Mouse (Mus musculus): ENCODE results near the gene 4933425L06Rik. TPM values are rescaled to one million over a fixed set of nuclear protein-coding genes. Genes with fewer than 3 reads are reported as not detected.
A peak's percentile ranks its signal among the peaks of the same experiment; 100 is the strongest.

4933425L06Rik gene
- polyA plus RNA-seq, 2 experiments = not detected

DNA sequence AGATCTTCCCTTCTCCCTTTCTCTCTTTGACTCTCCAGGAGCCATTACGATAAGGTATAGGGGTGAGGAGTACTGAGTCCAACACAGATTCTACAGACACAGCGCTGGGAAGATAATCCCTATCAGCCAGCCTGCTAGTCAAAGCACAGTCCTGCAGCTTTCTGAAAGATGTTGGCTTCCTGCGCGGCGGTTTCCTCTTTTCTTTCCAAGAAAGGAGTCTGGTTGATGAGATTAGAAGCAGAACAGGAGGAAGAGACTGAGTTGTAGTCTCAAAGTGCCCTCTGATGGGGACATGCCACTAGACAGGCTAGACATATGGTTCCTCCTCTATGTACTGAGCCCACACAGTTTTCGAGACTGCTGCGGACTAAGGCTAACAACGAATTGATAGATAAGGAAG lies 33.3 kb upstream of the 4933425L06Rik start:
- TF ChIP-seq CTCF (IDR thresholded peaks at IDR 0.05; ENCODE audit: low read depth) = 0 out of 2 replicates have a peak, but pooled peaks have one; percentile 14
- peak; percentile 36; the same call in 1 of the 2 replicates for TF ChIP-seq EP300 (IDR thresholded peaks at IDR 0.05; ENCODE audit: low read depth)
- peak; percentile 79 for ATAC-seq (ENCODE audit: insufficient read depth)
- Histone ChIP-seq H3K4me1 (replicated peaks; ENCODE audit: control insufficient read depth in 2 of 2, insufficient read depth in 2 of 2, low read length in 1 of 2) (peaks cover 0 to 7% of the 10 kb centered on the region in 2 experiments; a peak in 1 of 4 replicates), H3K27ac (no peak overlapping the region), H3K9ac (replicated peaks) (no peak overlapping the region), H3K27me3 (ENCODE audit: control insufficient read depth, insufficient read depth, low read length) (peaks cover 10% of the 10 kb centered on the region), H3K4me3 (ENCODE audit: insufficient read depth in 1 of 2, low read depth in 2 of 2, low read length in 2 of 2) (no peak overlapping the region), H3K4me2 (ENCODE audit: low read depth) (no peak overlapping the region), H3K36me3 (replicated peaks; ENCODE audit: control insufficient read depth, insufficient read depth, low read depth) (no peaks in the 10 kb centered on the region), H3K9me3 (ENCODE audit: control insufficient read depth, low read length) (no peaks in the 10 kb centered on the region)
- WGBS (ENCODE audit: insufficient replicate concordance) = 9% methylated on average over 8 of the region's 8 CpGs
- peak; percentile 20 to 33 (median 29) for DNase-seq (ENCODE audit: low read depth in 3 of 3, low spot score in 3 of 3)

DNA sequence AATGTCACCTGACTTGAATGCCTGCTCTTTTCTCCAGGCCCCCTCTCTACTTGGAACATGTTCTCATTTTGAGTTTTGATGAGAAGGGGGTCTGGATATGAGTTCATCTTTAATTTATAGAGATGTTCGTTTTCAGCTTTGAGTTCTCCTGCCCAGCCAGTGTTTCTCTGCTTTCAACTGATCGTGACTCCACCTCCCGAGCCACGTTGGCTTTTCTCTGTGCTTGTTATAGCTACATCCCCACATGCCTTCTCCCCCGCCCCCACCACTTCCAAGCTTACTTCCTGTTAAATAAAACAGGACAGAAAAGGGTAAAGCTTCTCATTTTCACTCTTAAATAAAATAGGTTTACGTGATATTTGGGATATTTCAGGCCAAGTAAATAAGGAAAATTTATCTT lies 30.5 kb upstream of the 4933425L06Rik start:
- Histone ChIP-seq H3K4me2 (ENCODE audit: low read depth) (no peak overlapping the region), H3K4me3 (ENCODE audit: insufficient read depth in 1 of 2, low read depth in 2 of 2, low read length in 2 of 2) (no peak overlapping the region), H3K27me3 (ENCODE audit: control insufficient read depth, insufficient read depth, low read length) (peaks cover 37% of the 10 kb centered on the region), H3K9ac (replicated peaks) (no peak overlapping the region), H3K9me3 (ENCODE audit: control insufficient read depth, low read length) (no peaks in the 10 kb centered on the region), H3K4me1 (replicated peaks; ENCODE audit: control insufficient read depth in 2 of 2, insufficient read depth in 2 of 2, low read length in 1 of 2) (peaks cover 0 to 9% of the 10 kb centered on the region in 2 experiments; a peak in 1 of 4 replicates), H3K36me3 (replicated peaks; ENCODE audit: control insufficient read depth, insufficient read depth, low read depth) (no peaks in the 10 kb centered on the region), H3K27ac (no peak overlapping the region)
- 17% methylated on average over 6 of the region's 6 CpGs for WGBS (ENCODE audit: insufficient replicate concordance)
- ATAC-seq (ENCODE audit: insufficient read depth) (no peak), DNase-seq (ENCODE audit: low read depth in 3 of 3, low spot score in 3 of 3) (no peak)
- TF ChIP-seq EP300 (IDR thresholded peaks at IDR 0.05; ENCODE audit: low read depth) = no peak
- no peak for TF ChIP-seq CTCF (IDR thresholded peaks at IDR 0.05; ENCODE audit: low read depth)

DNA sequence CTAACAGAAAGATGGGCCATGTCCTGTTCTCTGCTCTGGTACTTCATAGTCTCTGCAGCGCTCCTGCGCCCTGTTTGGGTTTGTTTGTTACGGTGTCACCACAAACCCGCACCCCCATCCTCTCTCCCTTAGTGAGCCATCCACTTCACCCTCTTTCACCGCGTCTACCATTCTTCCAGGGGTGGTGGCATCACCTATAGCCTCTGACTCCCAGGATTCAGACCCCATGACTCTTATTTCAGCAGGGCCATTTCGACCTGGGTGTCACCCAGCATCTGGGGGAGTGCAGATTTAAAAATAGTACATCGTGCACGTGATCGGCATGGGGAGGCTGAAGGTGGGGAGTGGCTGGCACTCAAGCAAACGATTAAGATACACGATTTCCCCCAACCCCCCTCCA lies 28.3 kb upstream of the 4933425L06Rik start:
- Histone ChIP-seq H3K27ac (no peak overlapping the region), H3K9ac (replicated peaks) (no peak overlapping the region), H3K36me3 (replicated peaks; ENCODE audit: control insufficient read depth, insufficient read depth, low read depth) (no peaks in the 10 kb centered on the region), H3K4me2 (ENCODE audit: low read depth) (peak overlapping the region; percentile 61; the same call in 1 of the 2 replicates), H3K27me3 (ENCODE audit: control insufficient read depth, insufficient read depth, low read length) (peaks cover 38% of the 10 kb centered on the region), H3K4me3 (ENCODE audit: insufficient read depth in 1 of 2, low read depth in 2 of 2, low read length in 2 of 2) (peak overlapping the region; percentile 11 to 46), H3K9me3 (ENCODE audit: control insufficient read depth, low read length) (no peaks in the 10 kb centered on the region), H3K4me1 (replicated peaks; ENCODE audit: control insufficient read depth in 2 of 2, insufficient read depth in 2 of 2, low read length in 1 of 2) (peaks cover 0 to 2% of the 10 kb centered on the region in 2 experiments; a peak in 1 of 4 replicates)
- ATAC-seq (ENCODE audit: insufficient read depth) = no peak
- no peak for TF ChIP-seq EP300 (IDR thresholded peaks at IDR 0.05; ENCODE audit: low read depth)
- no peak for TF ChIP-seq CTCF (IDR thresholded peaks at IDR 0.05; ENCODE audit: low read depth)
- no peak for DNase-seq (ENCODE audit: low read depth in 3 of 3, low spot score in 3 of 3)
- 4% methylated on average over 12 of the region's 12 CpGs for whole genome bisulfite sequencing (ENCODE audit: insufficient replicate concordance)

- no peak for DNase-seq (ENCODE audit: low read depth in 3 of 3, low spot score in 3 of 3)
- H3K9ac ChIP-seq (replicated peaks) = no peak within 1 kb of the TSS
- H3K4me3 ChIP-seq (ENCODE audit: insufficient read depth in 1 of 2, low read depth in 2 of 2, low read length in 2 of 2) = peak within 1 kb of the TSS; percentile 30 to 46
- WGBS (ENCODE audit: insufficient replicate concordance) = under 1% methylated on average over 70 of the region's 75 CpGs
- H3K4me2 ChIP-seq (ENCODE audit: low read depth) = peak within 1 kb of the TSS; percentile 61
- TF ChIP-seq EP300 (IDR thresholded peaks at IDR 0.05; ENCODE audit: low read depth) = no peak
- TF ChIP-seq CTCF (IDR thresholded peaks at IDR 0.05; ENCODE audit: low read depth) = no peak
- H3K27me3 ChIP-seq (ENCODE audit: control insufficient read depth, insufficient read depth, low read length) = peaks cover 38% of the 10 kb centered on the region
- no peaks in the 10 kb centered on the region for H3K9me3 ChIP-seq (ENCODE audit: control insufficient read depth, low read length)
- no peak within 1 kb of the TSS for H3K27ac ChIP-seq
- peak; percentile 42 for ATAC-seq (ENCODE audit: insufficient read depth)
- peaks cover 0 to 2% of the 10 kb centered on the region in 2 experiments; a peak in 1 of 4 replicates for H3K4me1 ChIP-seq (replicated peaks; ENCODE audit: control insufficient read depth in 2 of 2, insufficient read depth in 2 of 2, low read length in 1 of 2)
- H3K36me3 ChIP-seq (replicated peaks; ENCODE audit: control insufficient read depth, insufficient read depth, low read depth) = no peaks in the 10 kb centered on the region
Measured at GRCm38 (mm10) chr13:105054181-105054940, 27.6 kb upstream of the 4933425L06Rik start, which contains the start of gene Rgs7bp. Gene Rgs7bp, minus strand, starts transcription at chr13:105054930.

DNA sequence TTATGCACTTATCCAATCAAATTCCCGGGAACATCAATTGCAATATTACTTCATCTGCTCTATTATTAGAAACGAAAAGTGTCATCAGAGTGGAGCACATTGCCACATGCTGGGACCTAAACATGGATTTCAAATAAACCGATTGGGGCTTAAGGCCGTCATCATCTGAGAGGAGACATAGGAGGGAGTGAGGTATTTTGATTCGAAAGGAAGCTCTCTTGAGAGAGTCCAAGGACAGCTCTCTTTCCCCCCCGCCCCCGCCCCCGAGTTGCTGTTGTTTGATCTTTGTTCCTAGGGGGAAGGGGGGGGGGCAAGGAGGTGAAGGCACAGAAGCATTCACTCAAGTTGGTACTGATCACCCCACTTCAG lies 27.0 kb upstream of the 4933425L06Rik start:
- H3K4me1 ChIP-seq (replicated peaks; ENCODE audit: control insufficient read depth in 2 of 2, insufficient read depth in 2 of 2, low read length in 1 of 2) = peaks cover 0 to 2% of the 10 kb centered on the region in 2 experiments; a peak in 1 of 4 replicates
- TF ChIP-seq EP300 (IDR thresholded peaks at IDR 0.05; ENCODE audit: low read depth) (no peak), CTCF (IDR thresholded peaks at IDR 0.05; ENCODE audit: low read depth) (no peak)
- peaks cover 38% of the 10 kb centered on the region for H3K27me3 ChIP-seq (ENCODE audit: control insufficient read depth, insufficient read depth, low read length)
- no peaks in the 10 kb centered on the region for H3K36me3 ChIP-seq (replicated peaks; ENCODE audit: control insufficient read depth, insufficient read depth, low read depth)
- WGBS (ENCODE audit: insufficient replicate concordance) = 2% methylated on average over 8 of the region's 8 CpGs
- H3K4me3 ChIP-seq (ENCODE audit: insufficient read depth in 1 of 2, low read depth in 2 of 2, low read length in 2 of 2) = peak overlapping the region; percentile 30 to 46
- peak; percentile 14; the same call in 1 of the 2 replicates for ATAC-seq (ENCODE audit: insufficient read depth)
- no peak overlapping the region for H3K9ac ChIP-seq (replicated peaks)
- DNase-seq (ENCODE audit: low read depth in 3 of 3, low spot score in 3 of 3) = no peak
- peak overlapping the region; percentile 61 for H3K4me2 ChIP-seq (ENCODE audit: low read depth)
- no peak overlapping the region for H3K27ac ChIP-seq
- no peaks in the 10 kb centered on the region for H3K9me3 ChIP-seq (ENCODE audit: control insufficient read depth, low read length)

Data from liver, embryonic 14.5 days (tissue).